Mouse (Mus musculus) layer of hippocampus, adult 2 months (tissue): ENCODE measurements at regions not wholly inside any gene's neighbourhood (a gene's known extent, or its start where the extent isn't known, plus 50 kb on each side); places are given as distances from the start of the nearest gene placed in this dataset.

ENCODE experiments used
- DNase-seq, 2 experiments: peaks; one replicate each; pipeline ENCODE4 v3.0.0; 2022; ENCODE audit warnings: low spot score in 2 of 2
- H3K27ac ChIP-seq: fragments of 200-600 bp; 2 replicates; pipeline ENCODE4 v1.8.1; 2022
- H3K4me3 ChIP-seq: fragments of 200-600 bp; 2 replicates; pipeline ENCODE4 v1.8.1; 2022; ENCODE audit warnings: mild to moderate bottlenecking
- CTCF ChIP-seq: fragments of 200-600 bp; conservative IDR thresholded peaks from 2 replicates; pipeline ENCODE4 v1.8.1; 2022; ENCODE audit warnings: antibody characterized with exemption, mild to moderate bottlenecking, moderate library complexity

- TF ChIP-seq CTCF, result no peak
- Histone ChIP-seq H3K27ac (no peak overlapping the region), H3K4me3 (no peak overlapping the region)
- DNase-seq, result no peak
These were observed 1204.9 kb upstream of the A1bg start for GRCm38 (mm10) chr15:62127602-62128158.

- TF ChIP-seq CTCF, result no peak
- Histone ChIP-seq H3K4me3 (no peak overlapping the region), H3K27ac (no peak overlapping the region)
- DNase-seq, result no peak
These were observed 1202.9 kb upstream of the A1bg start for GRCm38 (mm10) chr15:62125718-62126117.

GRCm38 (mm10) chr15:62123756-62124155, 1200.9 kb upstream of the A1bg start:
- Histone ChIP-seq H3K4me3 (no peak overlapping the region), H3K27ac (no peak overlapping the region)
- no peak for TF ChIP-seq CTCF
- no peak for DNase-seq

- no peak for DNase-seq
- H3K27ac ChIP-seq, result no peak overlapping the region
- no peak overlapping the region for H3K4me3 ChIP-seq
- TF ChIP-seq CTCF, result no peak
These were observed 1199.6 kb upstream of the A1bg start for GRCm38 (mm10) chr15:62122265-62123023.

- TF ChIP-seq CTCF, result no peak
- Histone ChIP-seq H3K27ac (no peak overlapping the region), H3K4me3 (no peak overlapping the region)
- DNase-seq, result no peak
These were observed 1198.9 kb upstream of the A1bg start for GRCm38 (mm10) chr15:62121696-62122095.

- Histone ChIP-seq H3K4me3 (no peak overlapping the region), H3K27ac (no peak overlapping the region)
- DNase-seq, result no peak
- TF ChIP-seq CTCF, result no peak
These were observed 1197.9 kb upstream of the A1bg start for GRCm38 (mm10) chr15:62120735-62121134.

GRCm38 (mm10) chr15:62118997-62119396, 1196.2 kb upstream of the A1bg start:
- no peak overlapping the region for H3K27ac ChIP-seq
- TF ChIP-seq CTCF, result no peak
- DNase-seq, result no peak
- H3K4me3 ChIP-seq, result no peak overlapping the region

- no peak overlapping the region for H3K4me3 ChIP-seq
- no peak for DNase-seq
- H3K27ac ChIP-seq, result no peak overlapping the region
- no peak for TF ChIP-seq CTCF
These were observed 1193.4 kb upstream of the A1bg start for GRCm38 (mm10) chr15:62116184-62116583.

GRCm38 (mm10) chr15:62114815-62115214, 1192.0 kb upstream of the A1bg start:
- no peak for TF ChIP-seq CTCF
- DNase-seq, result no peak
- Histone ChIP-seq H3K4me3 (no peak overlapping the region), H3K27ac (no peak overlapping the region)

- peak; percentile 49 to 52 for DNase-seq
- TF ChIP-seq CTCF, result no peak
- Histone ChIP-seq H3K27ac (no peak overlapping the region), H3K4me3 (no peak overlapping the region)
These were observed 1189.3 kb upstream of the A1bg start for GRCm38 (mm10) chr15:62112151-62112550.

- Histone ChIP-seq H3K4me3 (no peak overlapping the region), H3K27ac (no peak overlapping the region)
- no peak for DNase-seq
- no peak for TF ChIP-seq CTCF
These were observed 1185.2 kb upstream of the A1bg start for GRCm38 (mm10) chr15:62107976-62108375.

GRCm38 (mm10) chr15:62106518-62106975, 1183.7 kb upstream of the A1bg start:
- H3K27ac ChIP-seq, result no peak overlapping the region
- TF ChIP-seq CTCF, result peak; percentile 60
- DNase-seq, result peak; percentile 35 to 43
- no peak overlapping the region for H3K4me3 ChIP-seq

GRCm38 (mm10) chr15:62105483-62105882, 1182.7 kb upstream of the A1bg start:
- Histone ChIP-seq H3K27ac (no peak overlapping the region), H3K4me3 (no peak overlapping the region)
- TF ChIP-seq CTCF, result no peak
- DNase-seq, result no peak

- Histone ChIP-seq H3K27ac (no peak overlapping the region), H3K4me3 (no peak overlapping the region)
- TF ChIP-seq CTCF, result no peak
- no peak for DNase-seq
These were observed 1181.8 kb upstream of the A1bg start for GRCm38 (mm10) chr15:62104653-62105052.
